Mouse (Mus musculus): ENCODE measurements around the gene Gm21970.

- TF ChIP-seq POLR2A (IDR thresholded peaks at IDR 0.05; ENCODE audit: insufficient read length, low read depth): no peak
- TF ChIP-seq TCF12 (IDR thresholded peaks at IDR 0.05; ENCODE audit: insufficient read depth, poor library complexity, severe bottlenecking): no peak
- no peak for TF ChIP-seq USF1 (IDR thresholded peaks at IDR 0.05; ENCODE audit: low read depth)
- no peak for TF ChIP-seq E2F4 (IDR thresholded peaks at IDR 0.05; ENCODE audit: insufficient read depth)
- no peak for TF ChIP-seq REST (IDR thresholded peaks at IDR 0.05; ENCODE audit: insufficient read depth, insufficient read length)
- no peak for TF ChIP-seq POLR2AphosphoS2 (IDR thresholded peaks at IDR 0.05; ENCODE audit: insufficient read length, low read depth)
- TF ChIP-seq MAX (IDR thresholded peaks at IDR 0.05; ENCODE audit: low read depth): no peak
- no peak for TF ChIP-seq TCF3 (IDR thresholded peaks at IDR 0.05; ENCODE audit: insufficient read length, low read depth)
- TF ChIP-seq CEBPB (IDR thresholded peaks at IDR 0.05; ENCODE audit: insufficient read depth, poor library complexity, severe bottlenecking): no peak
These were observed 9.9 kb upstream of the Gm21970 start for GRCm38 (mm10) chr16:91381606-91382005.
